In genomic region chr6:128797185-128797905, GRCm38 (mm10) we compare ENCODE assay signal across 9 mouse cellular contexts. TPM values are rescaled to one million over a fixed set of nuclear protein-coding genes. Genes with fewer than 3 reads are reported as not detected.
DNase-seq lines count a peak whose midpoint lies in the region; ATAC-seq and TF ChIP-seq lines count a peak whose summit lies in the region.
"Had no signal": no experiment of that assay in that cellular context is flagged by ENCODE, and none has a peak within 500 bp of the region (broad histone marks: within the 10 kb centered on the region; RNA-seq: fewer than 3 reads in every experiment).

No protein-coding gene starts in this region.

- peak; percentile 20 for DNase-seq in cerebellum, adult 11-12 months
- DNase-seq in cerebellum, adult 8-10 months = no peak
- no peak for DNase-seq in spleen, adult 2 months (ENCODE audit: low read depth in 1 of 2, low spot score in 2 of 2)
- no peak for DNase-seq in spleen, postnatal 10 days (ENCODE audit: low spot score in 2 of 2)
- no peak for DNase-seq in stomach, postnatal 0 days (ENCODE audit: low spot score)
- DNase-seq in gastrocnemius, postnatal 4 days (ENCODE audit: low spot score in 2 of 2) = no peak
- DNase-seq in layer of hippocampus, adult 9-10 months (ENCODE audit: low spot score) = no peak

- H3K4me1 ChIP-seq in spleen, adult 2 months (ENCODE audit: control insufficient read depth, insufficient read depth, insufficient read length) = peaks cover 20% of the 10 kb centered on the region; the same call in 1 of the 2 replicates
- H3K4me1 ChIP-seq in limb, embryonic 13.5 days = peaks cover 14% of the 10 kb centered on the region
- H3K4me1 ChIP-seq in stomach, postnatal 0 days (replicated peaks; ENCODE audit: control insufficient read depth, insufficient read depth) = no peaks in the 10 kb centered on the region

- WGBS in spleen, adult 2 months = 76% methylated on average over 12 of the region's 12 CpGs
- WGBS in limb, embryonic 13.5 days = 77% methylated on average over 12 of the region's 12 CpGs
- 73% methylated on average over 12 of the region's 12 CpGs for WGBS in stomach, postnatal 0 days

- TF ChIP-seq POLR2A in spleen, adult 2 months (IDR thresholded peaks at IDR 0.05; ENCODE audit: low read depth, low read length) = no peak

- TF ChIP-seq CTCF in spleen, adult 2 months (IDR thresholded peaks at IDR 0.05; ENCODE audit: extremely low read depth, insufficient read depth, insufficient read length, insufficient replicate concordance) = no peak
- TF ChIP-seq CTCF in stomach, postnatal 0 days (IDR thresholded peaks at IDR 0.05; ENCODE audit: low read depth) = no peak

- 0 out of 2 replicates have a peak overlapping the region, but pooled peaks have one; percentile 1 for H3K27ac ChIP-seq in spleen, adult 2 months (ENCODE audit: insufficient read depth, low read length)
- H3K27ac ChIP-seq in limb, embryonic 13.5 days = no peak overlapping the region
- peak overlapping the region; percentile 8; the same call in 1 of the 2 replicates for H3K27ac ChIP-seq in stomach, postnatal 0 days (replicated peaks)

- H3K9me3 ChIP-seq in limb, embryonic 13.5 days = no peaks in the 10 kb centered on the region
- H3K9me3 ChIP-seq in stomach, postnatal 0 days (ENCODE audit: control insufficient read depth, low read length) = no peaks in the 10 kb centered on the region

- H3K36me3 ChIP-seq in spleen, adult 2 months (ENCODE audit: control insufficient read depth, insufficient read depth, low read length) = no peaks in the 10 kb centered on the region
- no peaks in the 10 kb centered on the region for H3K36me3 ChIP-seq in limb, embryonic 13.5 days
- no peaks in the 10 kb centered on the region for H3K36me3 ChIP-seq in stomach, postnatal 0 days (ENCODE audit: control insufficient read depth, insufficient read depth, low read length)

- H3K4me2 ChIP-seq in limb, embryonic 13.5 days (replicated peaks) = peak overlapping the region; percentile 72
- H3K4me2 ChIP-seq in stomach, postnatal 0 days (replicated peaks; ENCODE audit: low read depth) = no peak overlapping the region

- no peak for TF ChIP-seq EP300 in stomach, postnatal 0 days (optimal IDR thresholded peaks at IDR 0.05)

- 0 out of 2 replicates have a peak overlapping the region, but pooled peaks have one; percentile 63 for H3K9ac ChIP-seq in limb, embryonic 13.5 days
- H3K9ac ChIP-seq in stomach, postnatal 0 days (ENCODE audit: low read length) = no peak overlapping the region

- H3K4me3 ChIP-seq in spleen, adult 2 months (ENCODE audit: extremely low read depth, insufficient read depth, insufficient read length) = no peak overlapping the region
- H3K4me3 ChIP-seq in limb, embryonic 13.5 days = peak overlapping the region; percentile 61; the same call in 1 of the 2 replicates
- no peak overlapping the region for H3K4me3 ChIP-seq in stomach, postnatal 0 days (ENCODE audit: low read depth, low read length)

- ATAC-seq in limb, embryonic 13.5 days (ENCODE audit: low FRiP score, low read depth) = no peak
- no peak for ATAC-seq in stomach, postnatal 0 days (ENCODE audit: low FRiP score, low TSS enrichment)

- no peaks in the 10 kb centered on the region for H3K27me3 ChIP-seq in spleen, adult 2 months (ENCODE audit: control insufficient read depth, insufficient read depth, low read length)
- no peaks in the 10 kb centered on the region for H3K27me3 ChIP-seq in limb, embryonic 13.5 days
- H3K27me3 ChIP-seq in stomach, postnatal 0 days (ENCODE audit: control insufficient read depth, insufficient read depth, low read length) = no peaks in the 10 kb centered on the region

RNA-seq across cellular contexts. Expression of gene Klrb1c, which starts 8.3 kb away (rescaled TPM):
- polyA plus RNA-seq in spleen, adult 2 months (2012; rRNA removed) = 3.0 and 8.5 TPM in 2 replicates
- polyA plus RNA-seq in limb, embryonic 13.5 days (2015; fragmentation: Nextera tagmentation; extraction: Ambion mirVana) = 0.15 TPM in 1 of 2 replicates, not detected in the other
- polyA plus RNA-seq in stomach, postnatal 0 days (2015; fragmentation: Nextera tagmentation; extraction: Ambion mirVana) = 0.07 and 0.18 TPM in 2 replicates
- total RNA-seq in gastrocnemius, postnatal 4 days (2021) = under 1 TPM; 0.15 to 0.16 TPM

RNA-seq across cellular contexts. Expression of gene Gm44511, which starts 28.8 kb away (rescaled TPM):
- polyA plus RNA-seq in spleen, adult 2 months (2012; rRNA removed) = 0.23 and 0.53 TPM in 2 replicates
- not detected in 2 replicates for polyA plus RNA-seq in limb, embryonic 13.5 days (2015; fragmentation: Nextera tagmentation; extraction: Ambion mirVana)
- polyA plus RNA-seq in stomach, postnatal 0 days (2015; fragmentation: Nextera tagmentation; extraction: Ambion mirVana) = not detected in 2 replicates
- not detected for total RNA-seq in gastrocnemius, postnatal 4 days (2021)
- polyA plus RNA-seq: kidney, postnatal 0 days had no signal

RNA-seq across cellular contexts. Expression of gene Klrb1b, which starts 28.8 kb away (rescaled TPM):
- 0.62 and 1.7 TPM in 2 replicates for polyA plus RNA-seq in spleen, adult 2 months (2012; rRNA removed)
- not detected in 2 replicates for polyA plus RNA-seq in limb, embryonic 13.5 days (2015; fragmentation: Nextera tagmentation; extraction: Ambion mirVana)
- 0.16 and 0.19 TPM in 2 replicates for polyA plus RNA-seq in stomach, postnatal 0 days (2015; fragmentation: Nextera tagmentation; extraction: Ambion mirVana)
- not detected for total RNA-seq in gastrocnemius, postnatal 4 days (2021)
- polyA plus RNA-seq: kidney, postnatal 0 days had no signal
